ENCODE assay signal across 8 mouse cellular contexts in genomic region chr10:81174617-81175344, GRCm38 (mm10). TPM values are rescaled to one million over a fixed set of nuclear protein-coding genes. Genes with fewer than 3 reads are reported as not detected.
DNase-seq lines count a peak whose midpoint lies in the region; ATAC-seq and TF ChIP-seq lines count a peak whose summit lies in the region.

No protein-coding gene starts in this region.

- peak; percentile 52; the same call in 1 of the 2 replicates for ATAC-seq in embryonic facial prominence, embryonic 15.5 days (ENCODE audit: insufficient number of reproducible peaks, low FRiP score, low TSS enrichment, low read depth)
- ATAC-seq in limb, embryonic 15.5 days (ENCODE audit: insufficient number of reproducible peaks, low FRiP score, low TSS enrichment, low read depth), result peak; percentile 37; the same call in 1 of the 2 replicates
- ATAC-seq in midbrain, embryonic 16.5 days, result peak; percentile 63

- peak overlapping the region; percentile 10; the same call in 1 of the 2 replicates for H3K9ac ChIP-seq in embryonic facial prominence, embryonic 15.5 days
- H3K9ac ChIP-seq in limb, embryonic 15.5 days, result no peak overlapping the region; the same call in 1 of the 2 replicates
- peak overlapping the region; percentile 71 for H3K9ac ChIP-seq in midbrain, embryonic 16.5 days (ENCODE audit: low read depth, low read length)

- H3K4me3 ChIP-seq in C2C12 (ENCODE audit: insufficient read depth, poor library complexity, severe bottlenecking), result no peak overlapping the region
- peak overlapping the region; percentile 13 for H3K4me3 ChIP-seq in bone marrow macrophage, adult 2 months (ENCODE audit: insufficient read depth, low read length)
- H3K4me3 ChIP-seq in embryonic facial prominence, embryonic 15.5 days (replicated peaks), result peak overlapping the region; percentile 40
- H3K4me3 ChIP-seq in limb, embryonic 15.5 days, result peak overlapping the region; percentile 34
- H3K4me3 ChIP-seq in midbrain, embryonic 16.5 days (ENCODE audit: low read depth, low read length), result peak overlapping the region; percentile 42
- no peak overlapping the region for H3K4me3 ChIP-seq in spleen, adult 2 months (ENCODE audit: extremely low read depth, insufficient read depth, insufficient read length)

- TF ChIP-seq POLR2A in bone marrow macrophage, adult 2 months (IDR thresholded peaks at IDR 0.05; ENCODE audit: borderline replicate concordance, low read depth, low read length), result no peak
- no peak for TF ChIP-seq POLR2A in spleen, adult 2 months (IDR thresholded peaks at IDR 0.05; ENCODE audit: low read depth, low read length)

- peaks cover 28% of the 10 kb centered on the region for H3K36me3 ChIP-seq in C2C12 (ENCODE audit: control insufficient read depth, insufficient read depth)
- peaks cover 23% of the 10 kb centered on the region for H3K36me3 ChIP-seq in embryonic facial prominence, embryonic 15.5 days
- peaks cover 21% of the 10 kb centered on the region for H3K36me3 ChIP-seq in limb, embryonic 15.5 days
- H3K36me3 ChIP-seq in midbrain, embryonic 16.5 days (ENCODE audit: control insufficient read depth, insufficient read depth, low read length), result peaks cover 23% of the 10 kb centered on the region
- H3K36me3 ChIP-seq in spleen, adult 2 months (ENCODE audit: control insufficient read depth, insufficient read depth, low read length), result peaks cover 20% of the 10 kb centered on the region

- peak overlapping the region; percentile 65 for H3K4me2 ChIP-seq in embryonic facial prominence, embryonic 15.5 days (replicated peaks)
- peak overlapping the region; percentile 49 for H3K4me2 ChIP-seq in limb, embryonic 15.5 days
- peak overlapping the region; percentile 76 for H3K4me2 ChIP-seq in midbrain, embryonic 16.5 days (ENCODE audit: low read length)

- DNase-seq in heart, adult 9 months (ENCODE audit: low spot score in 2 of 2), result peak; percentile 74 to 88
- DNase-seq in kidney, adult 9 months, result peak; percentile 91
- peak; percentile 73 to 87 for DNase-seq in spleen, adult 2 months (ENCODE audit: low read depth in 1 of 2, low spot score in 2 of 2)

- peak overlapping the region; percentile 34 for H3K27ac ChIP-seq in bone marrow macrophage, adult 2 months (ENCODE audit: insufficient read depth, low read depth, low read length)
- peak overlapping the region; percentile 93 for H3K27ac ChIP-seq in embryonic facial prominence, embryonic 15.5 days (replicated peaks)
- H3K27ac ChIP-seq in limb, embryonic 15.5 days, result peak overlapping the region; percentile 91
- peak overlapping the region; percentile 94 for H3K27ac ChIP-seq in midbrain, embryonic 16.5 days (ENCODE audit: low read length)
- H3K27ac ChIP-seq in spleen, adult 2 months (ENCODE audit: insufficient read depth, low read length), result 0 out of 2 replicates have a peak overlapping the region, but pooled peaks have one; percentile 10

- peak; percentile 97 for TF ChIP-seq CTCF in C2C12 (IDR thresholded peaks at IDR 0.05; ENCODE audit: control insufficient read depth, insufficient read depth, insufficient read length)
- TF ChIP-seq CTCF in bone marrow macrophage, adult 2 months (IDR thresholded peaks at IDR 0.05; ENCODE audit: low read depth, low read length), result peak; percentile 50; the same call in 1 of the 2 replicates
- TF ChIP-seq CTCF in spleen, adult 2 months (IDR thresholded peaks at IDR 0.05; ENCODE audit: extremely low read depth, insufficient read depth, insufficient read length, insufficient replicate concordance), result peak; percentile 99

- WGBS in embryonic facial prominence, embryonic 15.5 days, result 2% methylated on average over 29 of the region's 29 CpGs
- 3% methylated on average over 29 of the region's 29 CpGs for WGBS in limb, embryonic 15.5 days
- 1% methylated on average over 29 of the region's 29 CpGs for WGBS in midbrain, embryonic 16.5 days
- WGBS in spleen, adult 2 months, result 18% methylated on average over 29 of the region's 29 CpGs

- H3K27me3 ChIP-seq in C2C12 (ENCODE audit: control insufficient read depth, insufficient read depth, insufficient read length), result no peaks in the 10 kb centered on the region
- no peaks in the 10 kb centered on the region for H3K27me3 ChIP-seq in embryonic facial prominence, embryonic 15.5 days
- no peaks in the 10 kb centered on the region for H3K27me3 ChIP-seq in limb, embryonic 15.5 days
- H3K27me3 ChIP-seq in midbrain, embryonic 16.5 days (ENCODE audit: control insufficient read depth, insufficient read depth, low read depth, low read length), result no peaks in the 10 kb centered on the region
- no peaks in the 10 kb centered on the region for H3K27me3 ChIP-seq in spleen, adult 2 months (ENCODE audit: control insufficient read depth, insufficient read depth, low read length)

- H3K79me3 ChIP-seq in C2C12 (ENCODE audit: low read depth), result peaks cover 34% of the 10 kb centered on the region

- H3K9me3 ChIP-seq in embryonic facial prominence, embryonic 15.5 days (replicated peaks), result no peaks in the 10 kb centered on the region
- H3K9me3 ChIP-seq in limb, embryonic 15.5 days, result no peaks in the 10 kb centered on the region
- H3K9me3 ChIP-seq in midbrain, embryonic 16.5 days (replicated peaks; ENCODE audit: control insufficient read depth, low read length, poor library complexity, severe bottlenecking), result no peaks in the 10 kb centered on the region

- H3ac ChIP-seq in C2C12 (ENCODE audit: control insufficient read depth, insufficient read length, low read depth), result peak overlapping the region; percentile 7

- peaks cover 35% of the 10 kb centered on the region for H3K79me2 ChIP-seq in C2C12 (ENCODE audit: control insufficient read depth, insufficient read depth)

- peaks cover 16% of the 10 kb centered on the region for H3K4me1 ChIP-seq in bone marrow macrophage, adult 2 months (ENCODE audit: control insufficient read depth, insufficient read depth, low read length)
- peaks cover 45% of the 10 kb centered on the region for H3K4me1 ChIP-seq in embryonic facial prominence, embryonic 15.5 days
- H3K4me1 ChIP-seq in limb, embryonic 15.5 days, result peaks cover 55% of the 10 kb centered on the region
- peaks cover 37% of the 10 kb centered on the region for H3K4me1 ChIP-seq in midbrain, embryonic 16.5 days (ENCODE audit: control insufficient read depth, insufficient read depth, low read length)
- peaks cover 14% of the 10 kb centered on the region; the same call in 1 of the 2 replicates for H3K4me1 ChIP-seq in spleen, adult 2 months (ENCODE audit: control insufficient read depth, insufficient read depth, insufficient read length)

TF ChIP-seq in C2C12, 6 proteins besides CTCF, POLR2A, EP300 and RAD21:
- TF ChIP-seq MAX (IDR thresholded peaks at IDR 0.05) (peak; percentile 81), USF1 (IDR thresholded peaks at IDR 0.05; ENCODE audit: low read depth) (no peak), FOSL1 (IDR thresholded peaks at IDR 0.05; ENCODE audit: insufficient read depth, low read length, poor library complexity, severe bottlenecking) (no peak), MYOD1 (IDR thresholded peaks at IDR 0.05; ENCODE audit: control insufficient read depth, insufficient read length, low read depth) (no peak), MYOG (IDR thresholded peaks at IDR 0.05; ENCODE audit: control insufficient read depth, extremely low read depth, insufficient read length) (no peak), CEBPB (IDR thresholded peaks at IDR 0.05; ENCODE audit: low read depth) (no peak)

RNA-seq across cellular contexts. Expression of gene Eef2, which starts 1.6 kb away (rescaled TPM):
- 2,537 TPM for polyA plus RNA-seq in C2C12 (2012; fragmentation: generic; extraction: Trizol)
- 877 and 1,003 TPM in 2 replicates for polyA plus RNA-seq in bone marrow macrophage, adult 2 months (2012; ENCODE audit: insufficient read depth, insufficient read length, missing spikeins)
- 654 and 688 TPM in 2 replicates for polyA plus RNA-seq in embryonic facial prominence, embryonic 15.5 days (2015; fragmentation: Nextera tagmentation; extraction: Ambion mirVana)
- polyA plus RNA-seq in limb, embryonic 15.5 days (2015; fragmentation: Nextera tagmentation; extraction: Ambion mirVana), result 564 and 615 TPM in 2 replicates
- polyA plus RNA-seq in midbrain, embryonic 16.5 days (2015; fragmentation: Nextera tagmentation; extraction: Ambion mirVana), result 535 and 543 TPM in 2 replicates
- 1,457 and 1,736 TPM in 2 replicates for polyA plus RNA-seq in spleen, adult 2 months (2012; rRNA removed)

RNA-seq across cellular contexts. Expression of gene Pias4, which starts 7.1 kb away (rescaled TPM):
- polyA plus RNA-seq in C2C12 (2012; fragmentation: generic; extraction: Trizol), result 31.6 TPM
- 21.9 and 28.2 TPM in 2 replicates for polyA plus RNA-seq in bone marrow macrophage, adult 2 months (2012; ENCODE audit: insufficient read depth, insufficient read length, missing spikeins)
- polyA plus RNA-seq in embryonic facial prominence, embryonic 15.5 days (2015; fragmentation: Nextera tagmentation; extraction: Ambion mirVana), result 52.0 and 52.7 TPM in 2 replicates
- polyA plus RNA-seq in limb, embryonic 15.5 days (2015; fragmentation: Nextera tagmentation; extraction: Ambion mirVana), result 48.0 and 50.6 TPM in 2 replicates
- polyA plus RNA-seq in midbrain, embryonic 16.5 days (2015; fragmentation: Nextera tagmentation; extraction: Ambion mirVana), result 49.7 and 52.2 TPM in 2 replicates
- polyA plus RNA-seq in spleen, adult 2 months (2012; rRNA removed), result 36.1 and 45.8 TPM in 2 replicates

RNA-seq across cellular contexts. Expression of gene Dapk3, which starts 8.0 kb away (rescaled TPM):
- polyA plus RNA-seq in C2C12 (2012; fragmentation: generic; extraction: Trizol), result 72.8 TPM
- polyA plus RNA-seq in bone marrow macrophage, adult 2 months (2012; ENCODE audit: insufficient read depth, insufficient read length, missing spikeins), result 36.4 and 39.8 TPM in 2 replicates
- 65.4 and 67.7 TPM in 2 replicates for polyA plus RNA-seq in embryonic facial prominence, embryonic 15.5 days (2015; fragmentation: Nextera tagmentation; extraction: Ambion mirVana)
- 45.7 and 53.5 TPM in 2 replicates for polyA plus RNA-seq in limb, embryonic 15.5 days (2015; fragmentation: Nextera tagmentation; extraction: Ambion mirVana)
- 52.5 and 58.3 TPM in 2 replicates for polyA plus RNA-seq in midbrain, embryonic 16.5 days (2015; fragmentation: Nextera tagmentation; extraction: Ambion mirVana)
- polyA plus RNA-seq in spleen, adult 2 months (2012; rRNA removed), result 58.0 and 84.5 TPM in 2 replicates

RNA-seq across cellular contexts. Expression of gene 4930442H23Rik, which starts 8.9 kb away (rescaled TPM):
- 0.07 TPM for polyA plus RNA-seq in C2C12 (2012; fragmentation: generic; extraction: Trizol)
- polyA plus RNA-seq in bone marrow macrophage, adult 2 months (2012; ENCODE audit: insufficient read depth, insufficient read length, missing spikeins), result not detected in 2 replicates
- polyA plus RNA-seq in embryonic facial prominence, embryonic 15.5 days (2015; fragmentation: Nextera tagmentation; extraction: Ambion mirVana), result 0.13 and 0.21 TPM in 2 replicates
- polyA plus RNA-seq in limb, embryonic 15.5 days (2015; fragmentation: Nextera tagmentation; extraction: Ambion mirVana), result not detected in 2 replicates
- polyA plus RNA-seq in midbrain, embryonic 16.5 days (2015; fragmentation: Nextera tagmentation; extraction: Ambion mirVana), result not detected in 2 replicates
- not detected in 2 replicates for polyA plus RNA-seq in spleen, adult 2 months (2012; rRNA removed)

RNA-seq across cellular contexts. Expression of gene Nmrk2, which starts 27.1 kb away (rescaled TPM):
- 0.18 TPM for polyA plus RNA-seq in C2C12 (2012; fragmentation: generic; extraction: Trizol)
- not detected in 2 replicates for polyA plus RNA-seq in bone marrow macrophage, adult 2 months (2012; ENCODE audit: insufficient read depth, insufficient read length, missing spikeins)
- 0.36 and 0.54 TPM in 2 replicates for polyA plus RNA-seq in embryonic facial prominence, embryonic 15.5 days (2015; fragmentation: Nextera tagmentation; extraction: Ambion mirVana)
- 0.41 and 1.3 TPM in 2 replicates for polyA plus RNA-seq in limb, embryonic 15.5 days (2015; fragmentation: Nextera tagmentation; extraction: Ambion mirVana)
- polyA plus RNA-seq in midbrain, embryonic 16.5 days (2015; fragmentation: Nextera tagmentation; extraction: Ambion mirVana), result 0.19 TPM in 1 of 2 replicates, not detected in the other
- polyA plus RNA-seq in spleen, adult 2 months (2012; rRNA removed), result not detected in 2 replicates

Comparison
In these comparisons a context has a peak if more than half of its experiments do, and no peak if none do; other contexts are left out.
1. H3K4me3 ChIP-seq: peak in bone marrow macrophage, adult 2 months (single experiment), embryonic facial prominence, embryonic 15.5 days (single experiment), limb, embryonic 15.5 days (single experiment) and midbrain, embryonic 16.5 days (single experiment); none in C2C12 (single experiment) and spleen, adult 2 months (single experiment).
2. H3K27ac ChIP-seq: peak in every context shown above with its lines; median percentile 94 in midbrain, embryonic 16.5 days; 93 in embryonic facial prominence, embryonic 15.5 days; 91 in limb, embryonic 15.5 days; 34 in bone marrow macrophage, adult 2 months; 10 in spleen, adult 2 months.
3. Peak in every context shown above with its lines, with median percentiles within 50 percentile points of each other: CTCF ChIP-seq, ATAC-seq, H3K4me2 ChIP-seq and DNase-seq.